Mouse (Mus musculus) embryonic facial prominence, embryonic 14.5 days (tissue): ENCODE results near the gene Gstm6. TPM values are rescaled to one million over a fixed set of nuclear protein-coding genes. Genes with fewer than 3 reads are reported as not detected.

Experiments
- ATAC-seq: fragments of 200-750 bp; cut with Nextera tagmentation; 2 replicates; pipeline ENCODE4 v1.8.0; 2017; ENCODE audit warnings: low read depth, moderate number of reproducible peaks, moderate TSS enrichment
- DNase-seq: peaks from one replicate; pipeline ENCODE4 v3.0.0-alpha.2; 2015; ENCODE audit warnings: low spot score
- H3K27ac ChIP-seq: fragments of 300-500 bp; sonication (generic); replicated peaks from 2 replicates; pipeline ENCODE4 v1.5.1; 2014; ENCODE audit warnings: low read depth, mild to moderate bottlenecking, low read length, moderate library complexity
- H3K27me3 ChIP-seq: fragments of 300-500 bp; sonication (generic); replicated peaks from 2 replicates; pipeline ENCODE4 v1.6.1; 2014; ENCODE audit warnings: low read length; ENCODE audit not compliant: control insufficient read depth, insufficient read depth
- H3K36me3 ChIP-seq: fragments of 300-500 bp; sonication (generic); 2 replicates; pipeline ENCODE4 v1.6.1; 2014; ENCODE audit warnings: low read length, mixed read lengths; ENCODE audit not compliant: control insufficient read depth, insufficient read depth
- H3K4me1 ChIP-seq: fragments of 300-500 bp; sonication (generic); 2 replicates; pipeline ENCODE4 v1.6.1; 2014; ENCODE audit warnings: antibody characterized with exemption, low read length; ENCODE audit not compliant: control insufficient read depth, insufficient read depth
- H3K4me2 ChIP-seq: fragments of 300-500 bp; sonication (generic); 2 replicates; pipeline ENCODE4 v1.6.1; 2014; ENCODE audit warnings: low read depth, mild to moderate bottlenecking, low read length, moderate library complexity, mixed read lengths
- H3K4me3 ChIP-seq: fragments of 300-500 bp; sonication (generic); 2 replicates; pipeline ENCODE4 v1.5.1; 2014; ENCODE audit warnings: low read depth, mild to moderate bottlenecking, low read length
- H3K9ac ChIP-seq: fragments of 300-500 bp; sonication (generic); 2 replicates; pipeline ENCODE4 v1.6.1; 2014; ENCODE audit warnings: low read depth, mild to moderate bottlenecking, low read length, moderate library complexity, mixed read lengths
- H3K9me3 ChIP-seq: fragments of 300-500 bp; sonication (generic); 2 replicates; pipeline ENCODE4 v1.6.1; 2016; ENCODE audit warnings: low read length; ENCODE audit not compliant: control insufficient read depth
- WGBS: fragments of 180-500 bp; shearing (Covaris S2); extraction: QIAGEN DNeasy Blood & Tissue Kit; methylation state at CpG from one replicate; pipeline ENCODE4 v1.1.7; 2014; 5-methylcytosine and 5-hydroxymethylcytosine counted together
- polyA plus RNA-seq: library from polyadenylated mRNA; unstranded; fragments of >200 nt; fragmentation: Nextera tagmentation; extraction: Ambion mirVana; gene quantifications from 2 replicates; pipeline ENCODE4 v1.2.1, GENCODE M21; 2014

Gstm6 gene
- polyA plus RNA-seq, 1 experiment from 2014 or later: 7.5 TPM

- no peaks in the 10 kb centered on the region for H3K36me3 ChIP-seq
- no peaks in the 10 kb centered on the region for H3K4me1 ChIP-seq
- H3K9ac ChIP-seq: no peak overlapping the region
- H3K27me3 ChIP-seq: no peaks in the 10 kb centered on the region
- H3K4me2 ChIP-seq: no peak overlapping the region
- DNase-seq: no peak
- no peak overlapping the region for H3K27ac ChIP-seq
- WGBS: 88% methylated on average over 3 of the region's 3 CpGs
- no peak for ATAC-seq
- no peaks in the 10 kb centered on the region for H3K9me3 ChIP-seq
- H3K4me3 ChIP-seq: no peak overlapping the region
These were observed 18.2 kb downstream of the Gstm6 start for GRCm38 (mm10) chr3:107925335-107925734.

- Histone ChIP-seq H3K9ac (no peak overlapping the region), H3K27me3 (no peaks in the 10 kb centered on the region), H3K4me1 (no peaks in the 10 kb centered on the region), H3K4me3 (no peak overlapping the region), H3K27ac (no peak overlapping the region), H3K36me3 (no peaks in the 10 kb centered on the region), H3K9me3 (no peaks in the 10 kb centered on the region), H3K4me2 (no peak overlapping the region)
- WGBS: 93% methylated on average over 5 of the region's 5 CpGs
- ATAC-seq: no peak
- no peak for DNase-seq
These were observed 23.2 kb downstream of the Gstm6 start for GRCm38 (mm10) chr3:107920348-107920747.

- Histone ChIP-seq H3K4me2 (no peak overlapping the region), H3K36me3 (no peaks in the 10 kb centered on the region), H3K27me3 (no peaks in the 10 kb centered on the region), H3K27ac (no peak overlapping the region), H3K9ac (no peak overlapping the region), H3K4me3 (no peak overlapping the region), H3K9me3 (no peaks in the 10 kb centered on the region), H3K4me1 (no peaks in the 10 kb centered on the region)
- DNase-seq: peak; percentile 71
- ATAC-seq: no peak
- 48% methylated on average over 7 of the region's 7 CpGs for WGBS
These were observed 25.7 kb downstream of the Gstm6 start for GRCm38 (mm10) chr3:107917783-107918408.

- Histone ChIP-seq H3K4me2 (no peak overlapping the region), H3K36me3 (no peaks in the 10 kb centered on the region), H3K4me3 (no peak overlapping the region), H3K9me3 (no peaks in the 10 kb centered on the region), H3K9ac (no peak overlapping the region), H3K27me3 (no peaks in the 10 kb centered on the region), H3K27ac (no peak overlapping the region), H3K4me1 (no peaks in the 10 kb centered on the region)
- ATAC-seq (no peak), DNase-seq (no peak)
- 80% methylated on average over 3 of the region's 3 CpGs for WGBS
These were observed 26.5 kb downstream of the Gstm6 start for GRCm38 (mm10) chr3:107917097-107917496.

- no peak overlapping the region for H3K4me2 ChIP-seq
- H3K4me1 ChIP-seq: no peaks in the 10 kb centered on the region
- no peak for DNase-seq
- no peaks in the 10 kb centered on the region for H3K27me3 ChIP-seq
- no peaks in the 10 kb centered on the region for H3K36me3 ChIP-seq
- no peaks in the 10 kb centered on the region for H3K9me3 ChIP-seq
- no peak for ATAC-seq
- no peak overlapping the region for H3K9ac ChIP-seq
- no peak overlapping the region for H3K27ac ChIP-seq
- 85% methylated on average over 15 of the region's 15 CpGs for WGBS
- H3K4me3 ChIP-seq: no peak overlapping the region
These were observed 26.9 kb downstream of the Gstm6 start for GRCm38 (mm10) chr3:107916674-107917073.

GRCm38 (mm10) chr3:107905942-107906341 is 37.6 kb downstream of the Gstm6 start:
- Histone ChIP-seq H3K27me3 (no peaks in the 10 kb centered on the region), H3K4me1 (no peaks in the 10 kb centered on the region), H3K36me3 (no peaks in the 10 kb centered on the region), H3K9me3 (no peaks in the 10 kb centered on the region), H3K27ac (no peak overlapping the region), H3K4me3 (no peak overlapping the region), H3K9ac (no peak overlapping the region), H3K4me2 (no peak overlapping the region)
- WGBS: 61% methylated on average over 6 of the region's 6 CpGs
- ATAC-seq (no peak), DNase-seq (no peak)

GRCm38 (mm10) chr3:107900955-107901673 is 42.4 kb downstream of the Gstm6 start:
- peak; percentile 81; the same call in 1 of the 2 replicates for ATAC-seq
- WGBS: 63% methylated on average over 11 of the region's 11 CpGs
- no peaks in the 10 kb centered on the region for H3K27me3 ChIP-seq

GRCm38 (mm10) chr3:107898691-107899090 is 44.9 kb downstream of the Gstm6 start:
- DNase-seq (no peak), ATAC-seq (no peak)
- Histone ChIP-seq H3K4me2 (no peak overlapping the region), H3K4me3 (no peak overlapping the region), H3K27ac (no peak overlapping the region), H3K9me3 (no peaks in the 10 kb centered on the region), H3K9ac (no peak overlapping the region), H3K4me1 (peaks cover 5% of the 10 kb centered on the region), H3K36me3 (peaks cover 11% of the 10 kb centered on the region; the same call in 1 of the 2 replicates), H3K27me3 (no peaks in the 10 kb centered on the region)
- 90% methylated on average over 13 of the region's 13 CpGs for WGBS

More at GRCm38 (mm10) chr3:107900955-107901673, 42.4 kb downstream of the Gstm6 start:
- H3K4me1 ChIP-seq: peaks cover 5% of the 10 kb centered on the region
- H3K36me3 ChIP-seq: peaks cover 11% of the 10 kb centered on the region; the same call in 1 of the 2 replicates
- no peak overlapping the region for H3K4me3 ChIP-seq
- DNase-seq: peak; percentile 38
- no peak overlapping the region for H3K27ac ChIP-seq
- H3K4me2 ChIP-seq: no peak overlapping the region
- no peak overlapping the region for H3K9ac ChIP-seq
- no peaks in the 10 kb centered on the region for H3K9me3 ChIP-seq
